Mouse (Mus musculus): ENCODE data around the gene Kcmf1. TPM values are rescaled to one million over a fixed set of nuclear protein-coding genes. Genes with fewer than 3 reads are reported as not detected.
"Not testable (repeated sequence)": the region's sequence is repeated elsewhere in the genome, so short reads cannot be mapped to it uniquely, and the experiment has no call there.

Gene Kcmf1
- total RNA-seq, 1 experiment from 2014 or later, result 159 TPM

DNA sequence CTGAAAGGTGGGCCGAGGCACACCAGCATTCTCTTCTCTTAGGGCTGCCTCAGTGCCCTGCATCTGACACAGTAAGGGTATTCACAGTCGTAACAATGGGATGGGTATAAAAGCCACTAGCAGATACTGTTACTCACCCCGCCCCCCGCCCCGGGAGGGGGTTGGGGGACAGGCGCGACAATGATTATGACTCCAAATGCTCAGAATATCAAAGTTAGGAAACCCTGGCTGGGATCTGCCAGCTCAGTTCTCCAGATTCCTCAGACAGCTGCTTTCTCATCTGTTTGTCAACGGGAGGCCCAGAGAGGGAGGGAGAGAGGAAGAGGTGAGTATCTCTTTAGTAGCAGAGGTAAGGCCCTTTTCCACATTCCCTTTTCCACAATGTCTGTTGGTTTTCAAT is 30.2 kb downstream of the Kcmf1 start:
- no peak for ATAC-seq (replicated peaks in 1 of 2; ENCODE audit: insufficient read depth in 1 of 2, low FRiP score in 2 of 2, low TSS enrichment in 1 of 2, low read depth in 1 of 2, poor library complexity in 2 of 2, severe bottlenecking in 2 of 2)

DNA sequence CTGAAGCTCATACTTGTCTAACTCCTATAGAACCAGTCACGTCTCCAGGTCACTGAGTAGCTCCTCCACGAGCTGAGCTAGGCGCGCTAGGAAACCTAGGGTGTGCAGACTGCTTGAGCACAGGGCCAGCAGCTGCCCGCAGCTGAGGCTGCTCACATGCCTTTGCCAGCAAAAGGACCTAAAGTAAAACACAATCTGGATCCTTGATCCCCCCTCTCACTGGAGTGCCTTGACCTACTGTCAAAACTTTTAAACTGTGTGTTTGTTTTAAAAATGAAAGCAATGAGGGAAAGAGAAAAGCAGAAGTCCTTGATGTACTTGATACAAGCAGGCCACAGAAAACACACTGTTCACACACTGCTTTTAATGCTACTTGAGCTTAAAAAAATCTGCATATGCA is 31.1 kb downstream of the Kcmf1 start:
- peak; percentile 65 to 76 for ATAC-seq (replicated peaks in 1 of 2; ENCODE audit: insufficient read depth in 1 of 2, low FRiP score in 2 of 2, low TSS enrichment in 1 of 2, low read depth in 1 of 2, poor library complexity in 2 of 2, severe bottlenecking in 2 of 2)

DNA sequence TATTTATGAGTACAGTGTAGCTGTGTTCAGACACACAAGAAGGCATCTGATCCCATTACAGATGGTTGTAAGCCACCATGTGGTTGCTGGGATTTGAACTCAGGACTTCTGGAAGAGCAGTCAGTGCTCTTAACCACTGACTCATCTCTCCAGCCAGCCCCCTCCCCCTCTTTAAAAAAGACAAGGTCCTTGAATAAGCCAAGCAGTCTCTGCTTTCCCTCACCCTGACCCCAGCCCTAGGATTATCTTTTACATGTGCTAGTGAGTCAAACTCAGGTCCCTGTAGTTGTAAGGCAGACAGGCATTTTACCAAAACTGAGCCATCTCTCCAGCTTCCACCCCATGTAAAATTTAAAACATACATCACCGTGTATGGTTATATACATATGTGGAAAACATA is 32.0 kb downstream of the Kcmf1 start:
- ATAC-seq (replicated peaks in 1 of 2; ENCODE audit: insufficient read depth in 1 of 2, low FRiP score in 2 of 2, low TSS enrichment in 1 of 2, low read depth in 1 of 2, poor library complexity in 2 of 2, severe bottlenecking in 2 of 2), result no peak

DNA sequence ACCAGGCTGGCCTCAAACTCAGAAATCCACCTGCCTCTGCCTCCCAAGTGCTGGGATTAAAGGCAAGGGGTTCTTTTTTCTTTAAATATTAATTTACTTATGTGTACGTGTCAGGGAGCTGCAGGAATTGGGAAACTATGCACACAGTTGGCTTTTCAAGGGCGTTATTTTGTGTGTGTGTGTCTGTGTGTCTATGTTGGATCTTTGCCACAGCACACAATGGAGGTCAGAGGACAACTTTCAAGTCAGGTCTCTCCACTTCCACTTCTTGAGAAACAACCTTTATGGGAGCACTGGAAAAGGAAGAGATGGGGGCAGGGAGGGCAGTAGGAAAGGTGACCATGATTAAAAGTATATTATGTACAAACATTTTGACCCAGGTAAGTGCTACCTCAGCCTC is 33.5 kb downstream of the Kcmf1 start:
- ATAC-seq (replicated peaks in 1 of 2; ENCODE audit: insufficient read depth in 1 of 2, low FRiP score in 2 of 2, low TSS enrichment in 1 of 2, low read depth in 1 of 2, poor library complexity in 2 of 2, severe bottlenecking in 2 of 2), result no peak

DNA sequence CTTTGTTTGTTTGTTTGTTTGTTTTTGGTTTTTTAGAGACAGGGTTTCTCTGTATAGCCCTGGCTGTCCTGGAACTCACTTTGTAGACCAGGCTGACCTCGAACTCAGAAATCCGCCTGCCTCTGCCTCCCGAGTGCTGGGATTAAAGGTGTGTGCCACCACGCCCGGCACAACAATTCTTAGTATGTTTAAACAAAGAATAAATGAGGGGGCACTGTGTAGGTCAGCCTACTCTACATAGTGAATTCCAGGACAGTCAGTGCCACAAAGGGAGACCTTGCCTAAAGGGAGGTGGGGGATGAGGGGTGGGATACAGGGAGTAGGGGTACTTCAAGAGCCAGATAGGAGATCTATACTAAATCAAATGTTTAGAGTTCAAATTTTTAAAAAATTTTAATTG is 37.1 kb downstream of the Kcmf1 start:
- not testable (repeated sequence) for ATAC-seq (replicated peaks in 1 of 2; ENCODE audit: insufficient read depth in 1 of 2, low FRiP score in 2 of 2, low TSS enrichment in 1 of 2, low read depth in 1 of 2, poor library complexity in 2 of 2, severe bottlenecking in 2 of 2)

DNA sequence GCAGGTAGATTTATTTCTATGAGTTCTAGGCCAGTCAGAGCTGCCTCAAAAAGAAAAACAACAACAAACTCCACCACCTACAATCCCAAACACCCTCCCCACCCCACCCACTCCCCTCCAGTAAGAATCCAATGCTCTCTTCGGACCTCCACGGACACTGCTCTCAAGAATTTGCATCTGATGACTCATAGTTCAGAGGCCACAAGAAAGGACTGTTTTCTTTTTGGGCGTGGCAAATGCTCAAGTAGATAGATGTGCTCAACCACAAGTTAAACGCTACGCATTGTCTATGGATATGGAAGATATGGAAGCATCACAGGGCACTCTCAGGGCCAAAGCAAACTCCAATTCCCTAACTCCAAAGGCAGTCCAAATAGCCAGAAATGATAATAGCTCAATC is 45.5 kb downstream of the Kcmf1 start:
- ATAC-seq (replicated peaks in 1 of 2; ENCODE audit: insufficient read depth in 1 of 2, low FRiP score in 2 of 2, low TSS enrichment in 1 of 2, low read depth in 1 of 2, poor library complexity in 2 of 2, severe bottlenecking in 2 of 2), result no peak

DNA sequence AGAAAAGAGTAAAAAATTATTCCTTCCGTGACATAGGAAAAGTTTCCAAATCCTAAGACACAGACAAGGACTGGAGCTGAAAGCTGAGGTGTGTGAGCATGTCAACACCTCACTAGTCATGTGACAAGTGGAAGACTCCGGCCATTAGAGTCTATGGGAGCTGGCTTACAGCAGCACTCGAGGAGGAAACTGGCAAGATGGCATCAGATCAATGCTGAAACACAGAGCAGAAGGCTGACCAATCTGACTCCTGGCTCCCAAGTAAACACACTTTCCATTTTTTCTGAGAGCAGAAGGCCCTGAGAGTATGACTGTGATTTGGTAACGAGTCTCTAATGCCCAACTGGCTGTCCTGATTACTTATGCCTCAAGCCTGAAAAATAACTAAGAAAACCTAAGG is 47.6 kb downstream of the Kcmf1 start:
- ATAC-seq (replicated peaks in 1 of 2; ENCODE audit: insufficient read depth in 1 of 2, low FRiP score in 2 of 2, low TSS enrichment in 1 of 2, low read depth in 1 of 2, poor library complexity in 2 of 2, severe bottlenecking in 2 of 2), result no peak

DNA sequence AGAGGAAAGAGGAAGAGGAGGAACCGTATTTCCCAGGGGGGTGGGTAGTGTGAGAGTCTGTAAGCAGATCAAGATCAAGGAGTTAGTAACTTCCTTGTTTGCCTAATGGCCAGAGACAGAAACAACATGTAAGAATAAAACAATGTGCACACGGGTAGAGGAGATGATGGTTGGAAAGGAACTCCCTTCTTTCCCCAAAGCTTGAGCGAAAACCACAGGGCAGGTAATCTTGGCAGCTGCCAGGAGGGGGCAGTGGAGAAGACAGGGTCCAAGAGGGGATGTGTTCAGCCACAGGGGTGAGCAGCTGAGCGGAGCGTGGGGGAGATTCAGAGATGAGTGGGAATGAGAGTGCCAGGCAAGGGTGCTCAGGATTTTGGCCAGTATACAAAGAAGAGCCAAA is 48.1 kb downstream of the Kcmf1 start:
- ATAC-seq (replicated peaks in 1 of 2; ENCODE audit: insufficient read depth in 1 of 2, low FRiP score in 2 of 2, low TSS enrichment in 1 of 2, low read depth in 1 of 2, poor library complexity in 2 of 2, severe bottlenecking in 2 of 2), result peak; percentile 69 to 85

DNA sequence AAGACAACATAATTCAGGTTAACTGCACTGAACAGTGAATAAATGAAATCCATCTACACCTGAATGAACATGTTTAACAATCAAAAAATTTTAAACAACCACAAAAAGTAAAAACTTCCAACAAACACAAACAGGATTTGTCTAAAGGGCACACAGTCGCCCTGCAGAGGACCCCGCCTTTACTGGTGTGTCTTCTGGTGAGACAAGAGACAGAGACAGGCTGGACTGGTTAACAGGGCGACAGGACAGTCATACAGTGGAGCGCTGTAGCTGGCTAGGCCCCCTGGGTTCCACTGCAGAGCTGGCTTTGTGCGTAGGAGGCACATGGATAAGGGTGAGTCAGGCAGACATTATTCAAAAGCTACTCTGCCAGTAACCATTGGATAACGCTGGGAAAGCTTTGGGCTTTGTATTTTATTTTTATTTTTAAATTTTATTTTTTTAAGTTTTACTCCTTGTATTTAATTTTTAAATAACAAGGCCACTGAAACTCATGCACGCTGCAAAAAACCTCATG is 57.7 kb downstream of the Kcmf1 start:
- no peak for ATAC-seq (replicated peaks in 1 of 2; ENCODE audit: insufficient read depth in 1 of 2, low FRiP score in 2 of 2, low TSS enrichment in 1 of 2, low read depth in 1 of 2, poor library complexity in 2 of 2, severe bottlenecking in 2 of 2)

DNA sequence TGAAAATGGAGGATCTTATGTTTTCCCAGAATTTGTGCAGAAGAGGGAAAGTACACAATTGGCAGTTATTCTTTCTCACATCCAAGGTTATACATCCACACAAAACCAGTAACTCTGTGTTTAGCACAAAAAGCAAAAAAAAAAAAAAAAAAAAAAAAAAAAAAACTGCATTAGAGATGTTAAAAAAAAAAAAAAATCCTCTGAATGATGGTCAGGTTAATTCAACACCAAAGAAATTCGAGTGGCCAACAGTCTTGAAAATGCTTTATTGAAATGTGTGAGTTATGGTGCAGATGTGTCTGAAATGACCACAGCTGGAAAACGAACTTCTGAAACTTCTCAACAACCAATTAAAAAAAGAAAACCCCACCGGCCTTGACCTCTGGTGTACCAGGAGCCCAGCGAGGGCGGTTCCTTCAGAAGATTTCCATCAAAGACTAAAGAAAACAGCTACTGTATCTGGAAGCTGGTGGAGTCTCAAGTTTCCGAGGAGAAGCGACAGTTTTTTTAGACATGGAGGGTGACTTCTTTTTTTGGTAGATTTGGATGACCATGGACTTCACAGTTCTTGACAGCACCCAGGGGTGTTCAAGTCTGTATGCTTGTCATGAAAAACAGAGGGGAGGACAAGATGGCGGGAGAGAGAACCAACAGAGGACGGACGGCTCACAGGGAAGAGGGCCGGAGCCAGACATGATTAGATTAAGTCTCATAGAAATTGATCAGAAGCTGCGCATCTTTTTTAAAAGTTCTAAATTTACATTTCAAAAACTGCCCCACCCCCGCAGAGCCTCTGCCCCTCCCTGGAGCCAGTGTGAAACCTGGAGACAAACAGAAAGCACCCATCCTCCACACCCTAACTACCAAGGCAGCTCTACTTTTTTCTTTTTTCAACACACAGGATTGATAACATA is 58.7 kb downstream of the Kcmf1 start:
- ATAC-seq (replicated peaks in 1 of 2; ENCODE audit: insufficient read depth in 1 of 2, low FRiP score in 2 of 2, low TSS enrichment in 1 of 2, low read depth in 1 of 2, poor library complexity in 2 of 2, severe bottlenecking in 2 of 2), result no peak

DNA sequence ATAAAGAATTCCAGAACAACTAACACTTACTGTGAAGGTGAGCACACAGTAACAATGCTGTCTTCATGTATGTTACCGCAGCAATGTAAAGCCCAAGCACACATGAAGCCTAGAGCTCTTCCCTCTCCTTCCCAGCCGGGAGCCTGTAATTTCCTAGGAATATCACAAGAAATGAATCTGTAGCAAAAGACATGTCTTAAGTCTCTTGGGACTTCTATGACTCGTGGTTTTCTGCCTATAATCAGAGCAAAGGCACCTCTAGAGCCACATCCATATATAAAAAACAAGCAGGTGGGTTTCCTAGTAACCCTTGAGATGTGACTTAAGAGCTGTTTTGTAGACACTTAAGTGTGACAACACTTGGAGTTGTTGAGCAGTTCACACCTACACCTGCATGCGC is 62.0 kb downstream of the Kcmf1 start:
- ATAC-seq (replicated peaks in 1 of 2; ENCODE audit: insufficient read depth in 1 of 2, low FRiP score in 2 of 2, low TSS enrichment in 1 of 2, low read depth in 1 of 2, poor library complexity in 2 of 2, severe bottlenecking in 2 of 2), result no peak

DNA sequence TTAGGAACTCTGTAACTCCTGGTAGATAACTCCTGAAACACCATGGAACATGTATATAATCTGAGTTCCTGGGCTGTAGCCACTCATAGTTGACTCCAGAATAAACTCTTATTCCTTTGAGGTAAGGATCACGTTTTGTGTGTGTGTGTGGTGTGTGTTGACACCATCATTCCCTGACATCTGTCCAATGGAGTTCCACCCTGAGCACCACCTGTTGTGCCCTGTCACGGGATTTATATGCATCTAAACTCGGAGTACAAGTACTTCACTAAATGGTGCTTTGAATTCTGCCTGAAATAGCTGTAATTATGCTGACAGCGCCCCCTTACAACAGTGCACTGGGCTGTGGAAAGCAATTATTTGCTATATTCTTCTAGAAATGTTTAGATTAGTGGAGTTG is 65.3 kb downstream of the Kcmf1 start:
- ATAC-seq (replicated peaks in 1 of 2; ENCODE audit: insufficient read depth in 1 of 2, low FRiP score in 2 of 2, low TSS enrichment in 1 of 2, low read depth in 1 of 2, poor library complexity in 2 of 2, severe bottlenecking in 2 of 2), result no peak

DNA sequence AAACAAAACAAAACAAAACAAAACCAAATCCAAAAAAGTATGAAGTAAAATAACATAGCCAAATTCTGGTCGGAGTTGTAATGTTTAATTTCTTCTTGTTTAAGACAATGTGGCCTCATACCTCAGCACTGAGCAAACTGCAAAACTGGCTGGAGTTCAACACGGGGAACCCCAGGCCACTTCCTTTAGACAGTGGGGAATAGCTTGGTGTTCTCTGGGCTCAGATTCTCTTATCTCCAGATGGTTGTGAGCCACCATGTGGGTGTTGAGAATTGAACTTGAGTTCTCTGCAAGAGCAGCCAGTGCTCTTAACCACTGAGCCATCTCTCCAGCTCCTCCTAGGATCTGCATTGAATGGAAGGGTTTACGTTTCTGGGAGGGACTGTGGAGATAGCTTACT is 67.9 kb downstream of the Kcmf1 start:
- ATAC-seq (replicated peaks in 1 of 2; ENCODE audit: insufficient read depth in 1 of 2, low FRiP score in 2 of 2, low TSS enrichment in 1 of 2, low read depth in 1 of 2, poor library complexity in 2 of 2, severe bottlenecking in 2 of 2), result no peak

DNA sequence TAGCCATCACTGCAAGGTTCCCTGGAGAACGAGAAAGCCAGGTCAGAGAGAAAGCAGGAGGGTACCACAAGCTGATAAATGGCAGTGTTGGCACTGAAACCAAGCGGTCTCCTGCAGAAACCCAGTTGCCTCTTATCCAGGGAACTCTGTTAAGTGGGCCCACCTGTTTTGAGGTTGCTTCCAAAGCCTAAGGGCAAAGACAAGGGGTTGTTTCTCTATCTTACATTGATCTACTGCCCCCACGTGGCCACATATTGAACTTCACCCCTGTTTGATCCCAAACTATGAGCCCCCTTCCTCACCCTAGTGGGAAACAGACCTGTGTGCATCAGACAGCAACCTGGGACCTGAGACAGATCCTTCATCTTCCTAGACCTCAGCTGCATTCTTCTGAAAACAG is 68.5 kb downstream of the Kcmf1 start:
- peak; percentile 37 to 52; a peak in 3 of 4 replicates for ATAC-seq (replicated peaks in 1 of 2; ENCODE audit: insufficient read depth in 1 of 2, low FRiP score in 2 of 2, low TSS enrichment in 1 of 2, low read depth in 1 of 2, poor library complexity in 2 of 2, severe bottlenecking in 2 of 2)

DNA sequence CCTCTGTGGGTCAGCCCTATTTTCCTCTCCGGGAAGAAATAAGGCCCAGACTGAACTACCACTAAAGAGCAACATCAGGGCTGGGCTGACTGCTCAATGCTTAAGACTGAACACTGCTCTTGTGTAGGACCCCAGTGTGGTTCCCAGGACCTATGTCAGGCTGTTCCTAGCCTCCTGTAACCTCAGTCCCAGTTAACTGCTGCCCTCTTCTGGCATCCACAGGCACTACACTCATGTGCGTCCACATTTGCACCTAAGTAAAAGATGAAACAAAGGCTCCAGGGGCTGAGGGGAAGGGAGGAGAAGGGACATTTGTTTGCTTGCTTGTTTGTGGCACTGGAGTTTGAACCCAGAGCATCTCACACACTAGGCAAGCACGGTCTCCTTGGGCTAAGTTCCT is 70.9 kb downstream of the Kcmf1 start:
- no peak for ATAC-seq (replicated peaks in 1 of 2; ENCODE audit: insufficient read depth in 1 of 2, low FRiP score in 2 of 2, low TSS enrichment in 1 of 2, low read depth in 1 of 2, poor library complexity in 2 of 2, severe bottlenecking in 2 of 2)

DNA sequence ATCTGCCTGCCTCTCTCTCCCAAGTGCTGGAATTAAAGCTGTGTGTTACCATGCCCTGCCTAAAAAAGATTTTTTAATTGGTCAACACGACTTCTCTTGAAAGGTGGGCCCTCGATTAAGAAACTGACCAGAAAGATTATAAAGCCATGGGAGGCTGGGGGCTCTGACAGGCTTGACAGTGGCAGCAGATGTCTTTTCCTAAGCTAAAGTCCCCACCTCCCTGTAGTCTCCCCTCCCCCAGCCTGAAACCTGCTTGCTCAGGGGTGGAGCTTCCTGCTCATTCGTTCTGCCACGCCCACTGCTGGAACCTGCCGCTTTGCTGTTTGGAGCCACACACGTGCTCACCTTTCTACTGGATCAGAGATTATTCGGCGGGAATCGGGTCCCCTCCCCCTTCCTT is 71.7 kb downstream of the Kcmf1 start:
- ATAC-seq (replicated peaks in 1 of 2; ENCODE audit: insufficient read depth in 1 of 2, low FRiP score in 2 of 2, low TSS enrichment in 1 of 2, low read depth in 1 of 2, poor library complexity in 2 of 2, severe bottlenecking in 2 of 2), result not testable (repeated sequence)

DNA sequence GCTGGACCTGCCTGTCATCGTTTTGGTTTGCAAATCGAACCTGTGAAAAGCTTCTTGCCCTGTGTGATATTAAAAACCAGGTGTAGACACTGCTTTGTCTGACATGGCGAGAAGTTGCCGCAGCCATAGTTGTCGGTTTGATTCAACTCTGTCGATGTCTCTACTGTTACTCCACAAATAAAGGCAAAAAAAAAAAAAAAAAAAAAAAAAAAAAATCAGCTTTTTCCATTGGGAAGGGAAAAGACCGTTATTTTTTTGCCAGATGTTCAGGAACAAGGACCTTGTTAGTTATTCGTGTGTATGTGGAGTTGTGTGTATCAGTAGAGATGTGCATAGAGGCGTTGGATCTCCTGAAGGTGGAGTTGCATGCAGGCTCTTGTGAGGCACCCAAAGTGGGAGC is 74.0 kb downstream of the Kcmf1 start:
- ATAC-seq (replicated peaks in 1 of 2; ENCODE audit: insufficient read depth in 1 of 2, low FRiP score in 2 of 2, low TSS enrichment in 1 of 2, low read depth in 1 of 2, poor library complexity in 2 of 2, severe bottlenecking in 2 of 2), result no peak

DNA sequence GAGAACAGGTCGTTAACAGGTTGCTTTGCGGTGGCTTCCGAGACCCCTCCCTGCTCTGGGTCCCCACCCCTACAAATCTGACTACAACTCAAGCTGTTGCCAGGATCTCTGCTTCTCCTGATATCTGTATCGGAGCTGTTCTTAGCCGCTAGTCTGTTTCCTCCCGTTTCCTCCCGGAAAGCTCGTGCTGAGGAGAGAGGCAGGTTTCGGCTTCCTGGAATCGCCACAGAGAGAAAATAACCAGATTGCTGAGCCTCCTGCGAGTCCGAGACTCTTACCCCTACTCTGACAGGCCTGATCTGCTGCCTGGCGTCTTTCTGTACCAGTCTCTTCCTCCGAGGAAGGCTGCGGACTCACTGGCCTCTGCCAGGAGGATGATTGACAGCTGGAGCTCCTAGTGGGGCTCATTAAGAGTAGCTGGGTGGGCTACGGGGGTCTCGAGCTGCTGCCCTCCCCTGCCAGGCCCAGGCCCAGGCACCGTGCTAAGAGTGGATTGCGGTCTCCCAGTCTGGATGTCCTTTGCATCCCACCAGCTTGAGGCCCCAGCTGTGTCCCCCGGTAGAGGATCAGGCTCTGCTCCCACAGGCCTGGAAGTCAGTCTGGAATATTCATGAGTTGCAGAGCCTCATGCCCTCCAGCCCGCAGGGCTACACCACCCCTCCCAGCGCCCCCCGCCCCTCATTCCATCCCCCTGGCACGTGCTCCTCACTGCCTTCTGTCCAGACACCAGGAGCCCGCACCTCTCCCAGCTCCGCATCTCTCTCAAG is 74.6 kb downstream of the Kcmf1 start:
- ATAC-seq (replicated peaks in 1 of 2; ENCODE audit: insufficient read depth in 1 of 2, low FRiP score in 2 of 2, low TSS enrichment in 1 of 2, low read depth in 1 of 2, poor library complexity in 2 of 2, severe bottlenecking in 2 of 2), result peak; percentile 49 to 63
